Mouse (Mus musculus): Measurements from ENCODE around the gene Amot. TPM values are rescaled to one million over a fixed set of nuclear protein-coding genes. Genes with fewer than 3 reads are reported as not detected.

The Amot gene
- polyA plus RNA-seq, 1 experiment from 2014 or later, result 78.5 TPM

- H3K4me2 ChIP-seq (ENCODE audit: low read depth, severe bottlenecking), result no peak overlapping the region
- no peaks in the 10 kb centered on the region for H3K27me3 ChIP-seq (ENCODE audit: control insufficient read depth, insufficient read depth, low read length)
- H3K4me3 ChIP-seq (ENCODE audit: low read depth, low read length), result no peak overlapping the region
- no peak overlapping the region for H3K9ac ChIP-seq (ENCODE audit: low read length)
- H3K4me1 ChIP-seq (ENCODE audit: control insufficient read depth, insufficient read depth, low read length), result no peaks in the 10 kb centered on the region
- WGBS, result 44% methylated on average over 9 of the region's 9 CpGs
- peak; percentile 77 for ATAC-seq (ENCODE audit: insufficient number of reproducible peaks, low FRiP score, low TSS enrichment, low read depth)
- no peaks in the 10 kb centered on the region for H3K9me3 ChIP-seq (ENCODE audit: control insufficient read depth, low read length)
- no peak overlapping the region; the same call in 1 of the 2 replicates for H3K27ac ChIP-seq (replicated peaks; ENCODE audit: low read depth, low read length)
- DNase-seq (ENCODE audit: low spot score), result peak; percentile 28
- no peaks in the 10 kb centered on the region for H3K36me3 ChIP-seq (ENCODE audit: control insufficient read depth, insufficient read depth, low read length)
Measured at GRCm38 (mm10) chrX:145515498-145516158, 10.6 kb upstream of the Amot start.

GRCm38 (mm10) chrX:145510675-145511074, 5.7 kb upstream of the Amot start:
- WGBS, result 21% methylated on average over 3 of the region's 3 CpGs
- H3K9ac ChIP-seq (ENCODE audit: low read length), result no peak overlapping the region
- H3K27me3 ChIP-seq (ENCODE audit: control insufficient read depth, insufficient read depth, low read length), result no peaks in the 10 kb centered on the region
- H3K4me3 ChIP-seq (ENCODE audit: low read depth, low read length), result no peak overlapping the region
- no peaks in the 10 kb centered on the region for H3K9me3 ChIP-seq (ENCODE audit: control insufficient read depth, low read length)
- ATAC-seq (ENCODE audit: insufficient number of reproducible peaks, low FRiP score, low TSS enrichment, low read depth), result no peak
- no peaks in the 10 kb centered on the region for H3K4me1 ChIP-seq (ENCODE audit: control insufficient read depth, insufficient read depth, low read length)
- H3K27ac ChIP-seq (replicated peaks; ENCODE audit: low read depth, low read length), result peak overlapping the region; percentile 84
- H3K36me3 ChIP-seq (ENCODE audit: control insufficient read depth, insufficient read depth, low read length), result no peaks in the 10 kb centered on the region
- H3K4me2 ChIP-seq (ENCODE audit: low read depth, severe bottlenecking), result no peak overlapping the region
- DNase-seq (ENCODE audit: low spot score), result no peak

GRCm38 (mm10) chrX:145505457-145506201, 648 bp upstream of the Amot start:
- DNase-seq (ENCODE audit: low spot score) (peak; percentile 70), ATAC-seq (ENCODE audit: insufficient number of reproducible peaks, low FRiP score, low TSS enrichment, low read depth) (peak; percentile 88)
- 21% methylated on average over 14 of the region's 14 CpGs for WGBS
- Histone ChIP-seq H3K4me3 (ENCODE audit: low read depth, low read length) (peak overlapping the region; percentile 57), H3K36me3 (ENCODE audit: control insufficient read depth, insufficient read depth, low read length) (no peaks in the 10 kb centered on the region), H3K4me2 (ENCODE audit: low read depth, severe bottlenecking) (peak overlapping the region; percentile 50), H3K4me1 (ENCODE audit: control insufficient read depth, insufficient read depth, low read length) (0 out of 2 replicates have a peak, but pooled peaks cover 4% of the 10 kb centered on the region), H3K27ac (replicated peaks; ENCODE audit: low read depth, low read length) (peak overlapping the region; percentile 62; the same call in 1 of the 2 replicates), H3K27me3 (ENCODE audit: control insufficient read depth, insufficient read depth, low read length) (no peaks in the 10 kb centered on the region; the same call in 1 of the 2 replicates), H3K9me3 (ENCODE audit: control insufficient read depth, low read length) (no peaks in the 10 kb centered on the region), H3K9ac (ENCODE audit: low read length) (no peak overlapping the region; the same call in 1 of the 2 replicates)

DNA sequence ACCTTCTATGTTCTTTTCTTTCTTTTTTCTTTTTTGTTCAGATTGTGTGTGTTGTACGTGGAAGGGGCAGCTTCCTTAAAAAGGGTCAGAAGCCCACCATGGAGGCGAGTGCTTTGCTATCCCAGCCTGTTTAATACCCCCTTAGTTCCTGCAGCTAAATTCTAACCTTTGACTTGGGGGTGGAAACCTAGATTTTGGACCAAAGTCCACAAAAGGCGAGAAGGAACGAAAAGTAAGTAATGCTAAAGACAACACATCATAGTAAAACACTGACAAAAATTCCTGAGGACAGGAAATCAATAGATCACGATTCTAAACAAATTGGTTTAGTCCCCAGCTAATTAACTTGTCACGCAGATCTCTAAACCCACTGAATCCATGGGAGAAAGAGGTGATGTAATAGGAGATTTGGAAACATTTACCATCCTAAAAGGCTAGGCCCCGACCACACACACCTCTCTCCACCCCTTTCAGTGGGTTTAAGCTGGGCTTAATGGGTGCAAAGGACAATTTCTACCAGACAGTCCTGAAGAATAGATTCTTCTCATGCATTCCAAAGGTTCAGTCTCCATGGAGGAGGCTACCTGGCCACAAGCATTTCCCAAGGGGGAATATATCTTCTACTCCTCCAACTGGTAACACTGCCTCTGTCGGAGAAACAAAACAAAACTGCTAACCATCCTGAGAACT, 3.2 kb downstream of the Amot start:
- Histone ChIP-seq H3K9me3 (ENCODE audit: control insufficient read depth, low read length) (no peaks in the 10 kb centered on the region), H3K27ac (replicated peaks; ENCODE audit: low read depth, low read length) (no peak overlapping the region), H3K4me3 (ENCODE audit: low read depth, low read length) (no peak overlapping the region; the same call in 1 of the 2 replicates), H3K9ac (ENCODE audit: low read length) (no peak overlapping the region), H3K4me2 (ENCODE audit: low read depth, severe bottlenecking) (peak overlapping the region; percentile 28), H3K27me3 (ENCODE audit: control insufficient read depth, insufficient read depth, low read length) (no peaks in the 10 kb centered on the region; the same call in 1 of the 2 replicates), H3K4me1 (ENCODE audit: control insufficient read depth, insufficient read depth, low read length) (0 out of 2 replicates have a peak, but pooled peaks cover 4% of the 10 kb centered on the region), H3K36me3 (ENCODE audit: control insufficient read depth, insufficient read depth, low read length) (no peaks in the 10 kb centered on the region)
- DNase-seq (ENCODE audit: low spot score) (no peak), ATAC-seq (ENCODE audit: insufficient number of reproducible peaks, low FRiP score, low TSS enrichment, low read depth) (no peak)
- WGBS, result 46% methylated on average over 8 of the region's 8 CpGs

DNA sequence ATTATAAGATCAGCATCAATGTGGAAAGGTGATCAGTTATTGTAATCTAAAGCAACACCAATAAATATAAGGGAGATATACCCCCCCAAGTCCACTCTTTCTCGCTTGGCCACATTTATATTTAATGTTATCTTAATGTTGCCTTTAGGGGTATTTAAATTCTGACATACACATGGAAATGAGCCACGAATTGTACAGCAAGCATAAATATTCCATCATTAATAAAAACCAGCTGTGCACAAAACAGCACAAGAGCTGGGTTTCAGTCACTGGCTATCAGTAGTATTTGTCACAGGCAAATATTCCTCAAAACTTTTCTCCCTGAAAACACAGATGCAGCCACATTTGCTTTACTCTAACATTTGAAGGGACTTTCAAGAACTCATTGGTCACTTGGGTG, 5.9 kb downstream of the Amot start:
- DNase-seq (ENCODE audit: low spot score) (no peak), ATAC-seq (ENCODE audit: insufficient number of reproducible peaks, low FRiP score, low TSS enrichment, low read depth) (no peak)
- Histone ChIP-seq H3K4me2 (ENCODE audit: low read depth, severe bottlenecking) (no peak overlapping the region), H3K27ac (replicated peaks; ENCODE audit: low read depth, low read length) (no peak overlapping the region), H3K27me3 (ENCODE audit: control insufficient read depth, insufficient read depth, low read length) (no peaks in the 10 kb centered on the region), H3K4me1 (ENCODE audit: control insufficient read depth, insufficient read depth, low read length) (0 out of 2 replicates have a peak, but pooled peaks cover 4% of the 10 kb centered on the region), H3K4me3 (ENCODE audit: low read depth, low read length) (no peak overlapping the region), H3K36me3 (ENCODE audit: control insufficient read depth, insufficient read depth, low read length) (no peaks in the 10 kb centered on the region), H3K9ac (ENCODE audit: low read length) (no peak overlapping the region), H3K9me3 (ENCODE audit: control insufficient read depth, low read length) (no peaks in the 10 kb centered on the region)
- 38% methylated on average over 2 of the region's 2 CpGs for WGBS

DNA sequence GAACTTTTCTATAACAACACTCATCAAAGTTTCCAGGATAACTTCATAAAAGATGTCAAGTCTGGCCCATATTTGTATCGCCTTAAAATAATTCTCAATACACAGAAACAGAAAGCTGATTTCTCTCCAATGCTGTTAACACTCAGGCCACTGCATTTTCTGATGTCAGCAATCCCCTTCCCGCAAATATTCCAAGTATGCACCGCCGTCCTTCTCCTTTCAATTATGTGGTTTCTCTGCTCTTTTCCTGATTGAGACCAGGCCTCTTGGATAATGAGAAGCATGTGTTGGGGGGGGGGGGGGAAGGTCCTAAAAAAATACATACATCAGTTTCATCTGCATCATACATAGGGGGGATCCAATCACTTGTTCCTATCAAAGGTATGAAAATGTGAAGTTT, 6.3 kb downstream of the Amot start:
- 25% methylated on average over 4 of the region's 4 CpGs for WGBS
- Histone ChIP-seq H3K4me1 (ENCODE audit: control insufficient read depth, insufficient read depth, low read length) (0 out of 2 replicates have a peak, but pooled peaks cover 4% of the 10 kb centered on the region), H3K27ac (replicated peaks; ENCODE audit: low read depth, low read length) (no peak overlapping the region), H3K36me3 (ENCODE audit: control insufficient read depth, insufficient read depth, low read length) (no peaks in the 10 kb centered on the region), H3K27me3 (ENCODE audit: control insufficient read depth, insufficient read depth, low read length) (no peaks in the 10 kb centered on the region), H3K9ac (ENCODE audit: low read length) (no peak overlapping the region), H3K9me3 (ENCODE audit: control insufficient read depth, low read length) (no peaks in the 10 kb centered on the region), H3K4me3 (ENCODE audit: low read depth, low read length) (no peak overlapping the region), H3K4me2 (ENCODE audit: low read depth, severe bottlenecking) (no peak overlapping the region)
- ATAC-seq (ENCODE audit: insufficient number of reproducible peaks, low FRiP score, low TSS enrichment, low read depth) (no peak), DNase-seq (ENCODE audit: low spot score) (no peak)

GRCm38 (mm10) chrX:145497486-145497885, 7.5 kb downstream of the Amot start:
- no peaks in the 10 kb centered on the region for H3K9me3 ChIP-seq (ENCODE audit: control insufficient read depth, low read length)
- no peaks in the 10 kb centered on the region for H3K27me3 ChIP-seq (ENCODE audit: control insufficient read depth, insufficient read depth, low read length)
- H3K36me3 ChIP-seq (ENCODE audit: control insufficient read depth, insufficient read depth, low read length), result no peaks in the 10 kb centered on the region
- no peak overlapping the region for H3K9ac ChIP-seq (ENCODE audit: low read length)
- ATAC-seq (ENCODE audit: insufficient number of reproducible peaks, low FRiP score, low TSS enrichment, low read depth) (no peak), DNase-seq (ENCODE audit: low spot score) (no peak)
- WGBS, result 83% methylated on average over 6 of the region's 6 CpGs
- H3K27ac ChIP-seq (replicated peaks; ENCODE audit: low read depth, low read length), result no peak overlapping the region
- H3K4me1 ChIP-seq (ENCODE audit: control insufficient read depth, insufficient read depth, low read length), result 0 out of 2 replicates have a peak, but pooled peaks cover 4% of the 10 kb centered on the region
- H3K4me2 ChIP-seq (ENCODE audit: low read depth, severe bottlenecking), result no peak overlapping the region
- H3K4me3 ChIP-seq (ENCODE audit: low read depth, low read length), result no peak overlapping the region

- no peaks in the 10 kb centered on the region for H3K36me3 ChIP-seq (ENCODE audit: control insufficient read depth, insufficient read depth, low read length)
- no peak overlapping the region for H3K4me2 ChIP-seq (ENCODE audit: low read depth, severe bottlenecking)
- no peak overlapping the region for H3K27ac ChIP-seq (replicated peaks; ENCODE audit: low read depth, low read length)
- H3K9ac ChIP-seq (ENCODE audit: low read length), result no peak overlapping the region
- H3K4me1 ChIP-seq (ENCODE audit: control insufficient read depth, insufficient read depth, low read length), result no peaks in the 10 kb centered on the region
- no peaks in the 10 kb centered on the region for H3K9me3 ChIP-seq (ENCODE audit: control insufficient read depth, low read length)
- ATAC-seq (ENCODE audit: insufficient number of reproducible peaks, low FRiP score, low TSS enrichment, low read depth) (no peak), DNase-seq (ENCODE audit: low spot score) (no peak)
- H3K4me3 ChIP-seq (ENCODE audit: low read depth, low read length), result no peak overlapping the region
- 87% methylated on average over 4 of the region's 4 CpGs for WGBS
- H3K27me3 ChIP-seq (ENCODE audit: control insufficient read depth, insufficient read depth, low read length), result no peaks in the 10 kb centered on the region
Measured at GRCm38 (mm10) chrX:145495381-145495780, 9.6 kb downstream of the Amot start.
